Mouse (Mus musculus) brain, embryonic 14.5 days (tissue): ENCODE results near the gene Fcer2a.

ENCODE experiments used
- CTCF ChIP-seq: fragments of 200-500 bp; IDR thresholded peaks from 2 replicates; pipeline ENCODE4 v1.5.1; 2012; ENCODE audit warnings: inconsistent platforms, mild to moderate bottlenecking, moderate library complexity, borderline replicate concordance; ENCODE audit not compliant: insufficient read depth, insufficient read length; ENCODE audit errors: extremely low read depth
- POLR2A ChIP-seq: fragments of 200-500 bp; IDR thresholded peaks from 2 replicates; pipeline ENCODE4 v1.6.1; 2012; ENCODE audit warnings: mild to moderate bottlenecking, inconsistent platforms, borderline replicate concordance; ENCODE audit not compliant: poor library complexity, insufficient read depth, insufficient read length, severe bottlenecking; ENCODE audit errors: extremely low read depth

DNA sequence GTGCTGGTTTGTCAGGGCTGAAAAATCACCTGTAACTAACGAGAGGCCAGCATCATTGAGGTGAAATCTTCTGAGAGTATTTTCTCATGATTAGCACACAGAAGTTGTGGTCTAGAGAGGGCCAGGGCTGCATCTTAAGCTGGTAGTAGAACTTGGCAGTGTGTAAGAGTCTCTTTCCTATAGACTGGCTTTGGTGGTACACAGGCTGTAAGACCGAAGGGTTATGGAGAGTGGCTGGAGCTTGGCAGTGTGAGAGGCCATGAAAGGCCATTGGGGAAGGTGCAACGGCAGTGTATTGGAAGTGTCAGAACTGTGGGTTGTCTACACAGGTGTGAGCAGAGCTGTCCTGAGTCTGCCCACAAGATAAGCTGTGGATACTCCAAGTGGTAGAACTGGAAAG is 16.3 kb upstream of the Fcer2a start:
- TF ChIP-seq CTCF (no peak), POLR2A (no peak)
